Mouse (Mus musculus) erythroblast, embryonic 14.5 days (primary cell): ENCODE results near the gene Rptor.

Experiments
- GATA1 ChIP-seq: IDR thresholded peaks from 2 replicates; pipeline ENCODE4 v1.6.1; 2012; ENCODE audit warnings: low read length, inconsistent platforms, mixed read lengths
- TAL1 ChIP-seq: IDR thresholded peaks from 3 replicates; pipeline ENCODE4 v1.6.1; 2012; ENCODE audit warnings: low read length, inconsistent platforms, mixed read lengths

DNA sequence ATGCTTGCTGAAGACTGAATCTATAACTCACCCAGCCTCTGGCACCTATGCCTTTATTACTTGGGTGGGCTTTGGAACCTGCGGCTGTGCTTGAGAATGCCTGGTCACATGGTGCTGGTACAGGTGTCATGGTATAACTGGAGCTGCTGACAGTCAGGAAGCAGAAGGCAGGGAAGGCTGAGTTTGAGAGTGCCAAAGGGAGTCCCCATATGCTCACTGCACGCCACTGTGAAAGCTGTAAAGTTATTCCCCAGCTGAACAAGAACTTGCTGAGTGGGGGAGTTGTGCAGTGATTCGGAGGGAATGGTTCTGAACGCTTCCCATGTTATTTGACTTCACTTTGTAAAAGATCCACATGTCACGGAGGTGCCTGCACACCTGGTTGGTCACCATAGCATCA, 75.7 kb downstream of the Rptor start:
- TF ChIP-seq GATA1 (no peak), TAL1 (no peak)
